Mouse (Mus musculus) erythroblast, embryonic 14.5 days (primary cell): Measurements from ENCODE around the gene Gck.

Source experiments
- GATA1 ChIP-seq: IDR thresholded peaks from 2 replicates; pipeline ENCODE4 v1.6.1; 2012; ENCODE audit warnings: low read length, inconsistent platforms, mixed read lengths
- TAL1 ChIP-seq: IDR thresholded peaks from 3 replicates; pipeline ENCODE4 v1.6.1; 2012; ENCODE audit warnings: low read length, inconsistent platforms, mixed read lengths

GRCm38 (mm10) chr11:5914940-5915339 is 34.9 kb downstream of the Gck start:
- TF ChIP-seq GATA1 (no peak), TAL1 (no peak)
